Mouse (Mus musculus): ENCODE results near the gene Picalm.
A peak's percentile ranks its signal among the peaks of the same experiment; 100 is the strongest.
"Not testable (repeated sequence)": the region's sequence is repeated elsewhere in the genome, so short reads cannot be mapped to it uniquely, and the experiment has no call there.

Picalm gene

DNA sequence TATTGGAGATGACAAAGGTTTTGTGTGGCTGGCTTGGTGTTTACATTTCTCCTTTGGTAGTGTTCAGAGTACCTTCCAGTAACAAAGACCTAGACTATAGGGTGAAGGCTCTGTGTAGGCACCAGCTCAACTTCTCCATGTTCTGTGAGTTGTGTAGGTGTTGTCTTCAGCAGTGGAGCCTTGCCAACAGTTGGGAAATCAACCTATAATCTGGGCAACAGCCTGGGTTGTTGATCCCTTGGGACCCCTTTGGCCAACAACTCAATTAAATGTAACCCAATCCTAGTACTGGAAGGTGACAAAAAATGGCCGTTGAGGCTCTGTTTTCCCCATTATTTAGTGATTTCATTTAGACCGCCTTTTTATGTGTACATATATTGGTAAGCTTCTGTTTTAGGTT lies 80.1 kb downstream of the Picalm start:
- DNase-seq (ENCODE audit: low read depth, low spot score) = no peak

DNA sequence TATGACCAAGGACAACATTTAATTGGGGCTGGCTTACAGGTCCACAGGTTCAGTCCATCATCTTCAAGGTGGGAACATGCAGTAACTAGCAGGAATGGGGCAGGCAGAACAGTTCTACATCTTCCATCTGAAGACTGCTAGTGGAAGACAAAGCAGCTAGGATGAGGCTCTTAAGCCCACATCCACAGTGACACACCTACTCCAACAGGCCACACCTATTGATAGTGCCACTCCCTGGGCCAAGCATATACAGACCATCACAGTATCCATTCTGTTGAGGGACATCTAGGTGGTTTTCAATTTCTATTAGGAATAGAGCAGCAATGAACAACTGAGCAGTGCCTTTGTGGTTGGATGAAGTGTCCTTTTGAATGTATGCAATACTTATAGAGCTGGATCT lies 80.9 kb downstream of the Picalm start:
- no peak for DNase-seq (ENCODE audit: low read depth, low spot score)

DNA sequence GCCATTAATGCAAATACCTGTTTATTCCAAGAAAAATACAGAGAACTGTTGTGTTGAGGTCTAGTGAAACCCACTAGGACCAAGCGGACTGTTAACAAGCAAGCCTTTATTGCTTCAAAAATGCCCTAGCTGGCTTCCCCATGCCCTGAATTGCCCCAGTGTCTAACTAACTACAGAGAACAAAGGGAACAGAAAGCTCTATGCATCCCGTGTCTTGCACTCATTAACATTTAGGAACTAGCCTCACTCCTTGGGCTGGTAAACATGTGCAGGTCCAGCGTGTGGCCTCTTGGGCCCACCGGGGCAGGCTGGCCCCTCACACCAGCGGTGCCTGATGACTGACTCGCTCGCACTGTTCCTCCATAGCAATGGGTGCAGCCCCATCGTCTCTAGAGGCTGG lies 86.5 kb downstream of the Picalm start:
- peak; percentile 87 for DNase-seq (ENCODE audit: low read depth, low spot score)

DNA sequence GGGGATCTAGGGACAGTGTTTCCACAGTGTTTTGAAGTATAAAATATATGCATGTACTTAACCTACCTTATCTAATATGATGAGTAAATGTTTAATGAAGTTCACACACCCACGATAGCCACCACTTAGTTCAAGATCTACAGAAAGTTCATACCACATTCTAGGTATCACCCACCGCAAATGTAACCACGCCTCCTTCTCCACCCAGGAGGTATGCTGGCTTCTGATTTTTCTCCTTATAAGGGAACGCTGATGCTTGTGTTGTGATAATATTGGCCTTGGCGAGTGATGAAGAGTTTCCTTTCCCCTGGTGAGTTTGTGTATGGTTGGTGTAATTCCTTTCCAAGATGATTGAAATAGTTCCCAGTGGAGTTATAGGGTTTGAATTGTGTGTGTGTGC lies 88.1 kb downstream of the Picalm start:
- no peak for DNase-seq (ENCODE audit: low read depth, low spot score)

DNA sequence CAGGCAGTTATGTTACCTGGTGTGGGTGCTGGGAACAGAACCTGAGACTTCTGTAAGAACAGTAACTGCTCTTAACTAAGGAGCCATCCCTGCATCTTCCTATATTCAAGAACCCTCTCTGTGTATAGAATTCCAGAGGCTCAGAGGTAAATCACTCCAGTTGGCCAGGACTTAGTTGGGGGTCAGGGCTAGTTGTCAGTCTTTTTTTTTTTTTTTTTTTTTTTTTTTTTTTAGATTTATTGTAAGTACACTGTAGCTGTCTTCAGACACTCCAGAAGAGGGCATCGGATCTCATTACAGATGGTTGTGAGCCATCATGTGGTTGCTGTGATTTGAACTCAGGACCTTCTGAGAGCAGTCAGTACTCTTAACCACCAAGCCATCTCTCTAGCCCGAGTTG lies 91.5 kb downstream of the Picalm start:
- DNase-seq (ENCODE audit: low read depth, low spot score) = no peak

- no peak for DNase-seq (ENCODE audit: low read depth, low spot score)
Measured at GRCm38 (mm10) chr7:90228075-90228474, 98.1 kb downstream of the Picalm start.

GRCm38 (mm10) chr7:90228884-90229283 lies 98.9 kb downstream of the Picalm start:
- DNase-seq (ENCODE audit: low read depth, low spot score) = not testable (repeated sequence)

GRCm38 (mm10) chr7:90231431-90231830 lies 101.4 kb downstream of the Picalm start:
- DNase-seq (ENCODE audit: low read depth, low spot score) = peak; percentile 70

DNA sequence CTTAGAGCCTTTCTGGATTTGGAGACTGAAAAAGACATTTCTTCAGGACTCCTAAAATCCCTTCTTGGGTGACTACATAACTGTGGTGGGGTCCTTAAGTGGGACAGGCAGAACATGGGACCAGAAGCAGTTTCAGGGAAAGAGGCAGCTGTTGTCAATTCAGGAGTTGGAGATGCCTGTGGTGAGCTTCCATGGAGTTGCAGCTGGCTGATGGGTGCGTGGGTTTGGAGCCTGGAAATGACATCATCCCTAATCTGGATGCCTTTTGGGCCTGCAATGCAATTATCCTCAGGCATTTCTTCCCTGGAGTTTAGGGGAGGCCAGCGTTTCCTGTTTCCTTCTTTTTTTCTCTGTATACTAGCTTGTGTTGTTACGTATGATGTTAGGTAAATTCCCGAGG lies 103.9 kb downstream of the Picalm start:
- DNase-seq (ENCODE audit: low read depth, low spot score) = peak; percentile 55

- no peak for DNase-seq (ENCODE audit: low read depth, low spot score)
Measured at GRCm38 (mm10) chr7:90236289-90236905, 106.4 kb downstream of the Picalm start.

DNA sequence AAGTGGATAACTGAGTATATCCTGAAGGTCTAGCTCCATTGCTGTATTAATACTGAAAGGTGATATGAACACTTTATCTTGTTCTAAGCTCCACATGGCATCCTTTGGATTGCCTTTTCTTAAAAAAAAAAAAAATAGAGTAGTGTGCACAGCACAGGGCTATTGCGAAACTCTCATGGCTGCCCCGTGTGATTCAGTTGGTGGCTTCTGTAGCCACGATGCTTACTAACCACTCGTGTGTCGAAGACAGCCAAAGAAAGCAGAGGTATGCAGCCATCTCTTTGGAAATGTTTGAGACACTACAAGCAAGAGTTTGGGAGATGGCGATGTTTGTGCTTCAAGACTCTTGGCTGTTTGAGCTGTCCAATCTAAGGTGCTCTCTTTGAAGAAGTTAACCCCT lies 113.1 kb downstream of the Picalm start:
- DNase-seq (ENCODE audit: low read depth, low spot score) = no peak

GRCm38 (mm10) chr7:90243643-90244042 lies 113.6 kb downstream of the Picalm start:
- DNase-seq (ENCODE audit: low read depth, low spot score) = no peak

DNA sequence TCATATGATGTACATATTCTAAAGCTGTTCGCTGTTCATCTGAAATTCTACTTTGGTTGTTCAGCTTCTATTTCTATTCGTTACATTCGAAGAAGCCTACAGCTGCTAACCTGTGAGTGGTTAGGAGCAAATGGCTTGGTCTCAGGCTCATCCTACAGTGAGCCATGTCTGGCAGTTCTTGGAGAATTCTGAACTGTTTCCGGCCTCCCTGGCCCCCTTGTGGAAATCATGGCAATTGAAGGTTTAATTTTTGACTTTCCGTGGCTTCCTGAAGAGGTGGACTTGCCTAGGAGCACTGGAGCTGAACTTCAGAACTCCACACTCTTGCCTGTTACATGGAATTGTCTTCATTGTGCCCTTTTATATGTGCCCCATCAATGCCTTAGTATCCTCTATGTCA lies 122.9 kb downstream of the Picalm start:
- DNase-seq (ENCODE audit: low read depth, low spot score) = peak; percentile 44

GRCm38 (mm10) chr7:90258701-90259100 lies 128.7 kb downstream of the Picalm start:
- no peak for DNase-seq (ENCODE audit: low read depth, low spot score)

GRCm38 (mm10) chr7:90259899-90260298 lies 129.9 kb downstream of the Picalm start:
- DNase-seq (ENCODE audit: low read depth, low spot score) = no peak

GRCm38 (mm10) chr7:90261902-90262599 lies 132.0 kb downstream of the Picalm start:
- DNase-seq (ENCODE audit: low read depth, low spot score) = peak; percentile 6
